Mouse (Mus musculus) olfactory bulb, adult 2 months (tissue): ENCODE data around the gene Acsl6. TPM values are rescaled to one million over a fixed set of nuclear protein-coding genes. Genes with fewer than 3 reads are reported as not detected.
"Not testable (repeated sequence)": the region's sequence is repeated elsewhere in the genome, so short reads cannot be mapped to it uniquely, and the experiment has no call there.

Source experiments
- H3K27ac ChIP-seq: fragments of 200-500 bp; 2 replicates; pipeline ENCODE4 v1.5.1; 2012; ENCODE audit warnings: low read depth, low read length; ENCODE audit not compliant: insufficient read depth
- H3K4me1 ChIP-seq: fragments of 200-500 bp; 2 replicates; pipeline ENCODE4 v1.6.1; 2012; ENCODE audit warnings: low read length; ENCODE audit not compliant: control insufficient read depth, insufficient read depth
- H3K4me3 ChIP-seq: fragments of 200-500 bp; 2 replicates; pipeline ENCODE4 v1.5.1; 2012; ENCODE audit warnings: mild to moderate bottlenecking, low read depth, low read length, moderate library complexity; ENCODE audit not compliant: insufficient read depth
- CTCF ChIP-seq: fragments of 200-500 bp; IDR thresholded peaks from 2 replicates; pipeline ENCODE4 v1.5.1; 2012; ENCODE audit warnings: low read depth, mild to moderate bottlenecking, low read length, moderate library complexity; ENCODE audit not compliant: insufficient read depth
- POLR2A ChIP-seq: fragments of 200-500 bp; IDR thresholded peaks from 2 replicates; pipeline ENCODE4 v1.6.1; 2012; ENCODE audit warnings: mild to moderate bottlenecking, low read depth, low read length, moderate library complexity; ENCODE audit not compliant: insufficient read depth
- WGBS: fragments of 180-500 bp; shearing (Covaris S2); methylation state at CpG from one replicate; pipeline ENCODE4 v1.1.7; 2018; 5-methylcytosine and 5-hydroxymethylcytosine counted together
- polyA plus RNA-seq: library from polyadenylated mRNA; stranded (reverse); fragments of >200 nt; gene quantifications from 2 replicates; pipeline ENCODE4 v1.2.4, GENCODE M21; 2012; ENCODE audit warnings: low replicate concordance; ENCODE audit not compliant: missing spikeins, insufficient read depth, insufficient read length

Acsl6 gene
- polyA plus RNA-seq, 1 experiment = 91.1 TPM

DNA sequence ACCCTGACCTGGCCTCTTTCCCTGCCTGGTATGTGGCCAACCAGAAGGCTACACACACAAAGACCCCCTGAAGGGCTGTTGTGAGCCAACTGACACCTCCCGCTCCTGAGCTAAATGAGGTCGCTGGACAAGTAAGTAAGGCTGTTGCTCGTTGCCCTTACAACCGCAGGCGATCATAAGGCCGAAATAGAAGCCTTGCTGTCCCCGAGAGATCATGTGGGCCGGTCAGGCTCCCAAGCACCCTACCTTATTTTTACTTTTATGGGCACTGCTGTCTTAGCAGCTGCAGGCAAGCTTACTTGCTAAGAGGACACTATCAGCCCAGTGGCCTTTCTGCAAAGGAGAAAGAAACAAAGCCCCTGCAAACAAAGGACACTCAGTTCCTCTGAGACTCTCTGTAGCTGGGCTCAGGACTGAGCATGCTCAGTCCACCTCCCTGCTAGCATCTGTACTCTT is 49.6 kb downstream of the Acsl6 start:
- WGBS = 30% methylated on average over 8 of the region's 8 CpGs
- Histone ChIP-seq H3K27ac (no peak overlapping the region), H3K4me1 (peaks cover 3% of the 10 kb centered on the region), H3K4me3 (no peak overlapping the region)
- no peak for TF ChIP-seq POLR2A
- no peak for TF ChIP-seq CTCF

DNA sequence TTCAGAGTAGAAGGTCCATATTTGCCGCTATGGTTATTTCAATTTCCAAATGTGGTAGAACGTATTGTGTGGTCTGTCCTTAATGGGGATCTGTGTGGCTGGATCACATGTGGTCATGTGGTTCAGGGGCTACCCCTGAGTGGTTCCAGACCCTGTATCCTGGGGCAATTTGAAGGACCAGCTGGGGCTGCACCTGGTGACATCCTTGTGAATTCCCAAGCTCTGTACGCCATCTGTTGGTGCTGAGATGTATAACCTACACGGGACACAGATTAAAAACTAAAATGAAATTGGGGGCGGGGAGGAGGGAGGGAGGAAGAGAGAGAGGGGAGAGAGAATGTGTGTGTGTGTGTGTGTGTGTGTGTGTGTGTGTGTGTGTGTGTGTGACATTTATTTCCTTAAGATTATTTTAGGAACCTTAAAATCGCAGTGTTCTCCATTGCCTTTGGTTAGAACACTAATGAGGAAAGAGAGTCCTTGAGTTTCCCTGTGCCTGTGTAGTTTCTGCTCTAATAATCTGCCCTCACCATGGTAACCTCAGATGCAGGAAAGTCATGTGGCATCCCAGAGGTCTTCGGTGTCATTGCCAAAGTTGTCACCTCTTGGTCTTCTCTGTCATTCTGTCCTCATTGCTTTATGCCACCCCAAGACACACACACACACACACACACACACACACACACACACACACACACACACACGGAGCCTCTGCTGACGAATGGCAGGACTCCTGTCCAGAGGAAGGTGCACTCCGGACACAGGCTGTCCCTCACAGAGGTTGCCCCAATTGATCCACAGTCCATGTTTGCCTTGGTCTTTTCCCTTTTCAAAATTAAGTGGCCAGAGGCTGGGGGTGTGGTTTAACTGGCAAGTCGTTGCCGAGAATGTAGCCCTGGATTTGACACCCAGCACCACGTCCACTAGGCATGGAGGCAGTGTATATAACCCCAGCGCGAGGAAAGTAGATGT is 51.3 kb downstream of the Acsl6 start:
- peaks cover 1% of the 10 kb centered on the region for H3K4me1 ChIP-seq
- H3K4me3 ChIP-seq = no peak overlapping the region
- 43% methylated on average over 15 of the region's 15 CpGs for WGBS
- H3K27ac ChIP-seq = no peak overlapping the region
- peak; percentile 43; the same call in 1 of the 2 replicates for TF ChIP-seq CTCF
- no peak for TF ChIP-seq POLR2A

DNA sequence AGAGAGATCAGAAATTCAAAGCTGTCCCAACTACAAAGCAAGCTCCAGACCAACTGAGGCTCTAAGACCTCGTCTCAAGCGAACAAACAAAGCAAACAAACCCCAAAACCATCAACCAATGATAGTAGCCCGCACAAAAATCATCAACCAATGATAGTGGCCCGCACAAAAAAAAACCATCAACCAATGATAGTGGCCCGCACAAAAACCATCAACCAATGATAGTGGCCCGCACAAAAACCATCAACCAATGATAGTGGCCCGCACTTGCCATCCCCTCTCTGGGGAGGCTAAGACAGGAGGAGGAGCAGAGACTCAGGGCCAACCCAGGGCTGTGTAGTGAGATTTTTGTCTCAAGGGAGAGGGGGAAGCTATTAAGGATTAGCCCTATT is 52.0 kb downstream of the Acsl6 start:
- TF ChIP-seq POLR2A (no peak), CTCF (no peak)
- WGBS = 84% methylated on average over 7 of the region's 7 CpGs
- Histone ChIP-seq H3K4me1 (no peaks in the 10 kb centered on the region; the same call in 1 of the 2 replicates), H3K4me3 (no peak overlapping the region), H3K27ac (no peak overlapping the region)

DNA sequence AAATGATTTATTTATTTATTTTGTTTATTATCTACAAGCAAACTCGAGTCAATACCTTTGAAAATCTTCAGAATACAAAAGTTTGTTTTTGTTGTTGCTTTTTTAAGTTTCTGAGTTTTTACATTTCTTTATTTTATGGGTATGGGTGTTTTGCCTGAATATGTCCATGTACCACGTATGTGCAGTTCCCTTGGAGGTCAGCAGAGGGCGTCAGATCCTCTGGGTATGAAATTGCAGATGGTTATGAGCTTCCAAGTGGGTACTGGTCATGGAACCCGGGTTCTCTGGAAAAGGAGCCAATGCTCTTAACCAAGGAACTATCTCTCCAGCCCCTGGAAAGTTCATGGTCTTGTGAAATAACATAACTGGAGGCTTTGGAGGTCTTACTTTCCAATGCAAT is 53.1 kb downstream of the Acsl6 start:
- WGBS = 69% methylated on average over 4 of the region's 4 CpGs
- Histone ChIP-seq H3K4me1 (no peaks in the 10 kb centered on the region; the same call in 1 of the 2 replicates), H3K27ac (no peak overlapping the region), H3K4me3 (no peak overlapping the region)
- TF ChIP-seq POLR2A (no peak), CTCF (no peak)

DNA sequence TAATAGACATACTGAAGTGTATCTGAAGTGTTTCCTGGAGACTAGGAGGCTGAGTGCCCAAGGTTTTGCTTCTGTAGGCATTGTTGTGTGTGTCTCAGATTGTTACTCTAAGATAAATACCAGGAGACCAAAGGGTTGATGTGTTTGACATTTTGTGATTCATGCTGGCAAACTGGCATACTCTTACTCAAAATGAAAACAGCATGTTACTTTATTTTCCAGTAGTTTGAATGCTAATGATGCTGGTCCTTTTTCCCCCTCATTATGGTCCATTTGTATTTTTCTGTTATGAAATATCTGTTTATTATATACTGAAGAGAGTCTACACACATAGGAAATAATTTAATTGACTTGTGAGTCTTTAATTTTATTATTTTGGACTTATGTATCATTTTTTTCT is 69.0 kb downstream of the Acsl6 start:
- H3K4me3 ChIP-seq = no peak overlapping the region
- TF ChIP-seq CTCF (no peak), POLR2A (no peak)
- H3K27ac ChIP-seq = no peak overlapping the region
- no peaks in the 10 kb centered on the region for H3K4me1 ChIP-seq

DNA sequence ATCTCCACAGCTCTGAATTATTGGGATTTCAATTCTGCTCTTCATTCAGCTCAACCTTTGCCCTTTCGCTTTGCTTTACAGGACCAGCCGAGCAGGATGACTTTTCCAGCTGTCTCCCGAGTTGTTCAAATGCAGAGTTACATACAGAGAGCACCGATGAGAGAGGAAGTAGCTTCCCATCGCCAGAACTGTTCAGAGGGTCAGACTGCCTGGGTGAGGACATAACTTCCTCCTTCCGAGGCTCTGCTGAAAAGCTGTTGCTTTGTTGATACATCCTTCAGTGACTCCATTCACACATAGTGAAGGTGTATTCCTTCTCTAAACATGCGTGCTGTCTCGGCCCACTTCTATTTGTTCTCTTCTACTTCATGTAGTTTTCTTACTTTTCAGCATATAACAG is 86.8 kb downstream of the Acsl6 start:
- 75% methylated on average over 8 of the region's 8 CpGs for WGBS
- no peaks in the 10 kb centered on the region for H3K4me1 ChIP-seq
- H3K4me3 ChIP-seq = no peak overlapping the region
- TF ChIP-seq CTCF (no peak), POLR2A (no peak)
- H3K27ac ChIP-seq = no peak overlapping the region

DNA sequence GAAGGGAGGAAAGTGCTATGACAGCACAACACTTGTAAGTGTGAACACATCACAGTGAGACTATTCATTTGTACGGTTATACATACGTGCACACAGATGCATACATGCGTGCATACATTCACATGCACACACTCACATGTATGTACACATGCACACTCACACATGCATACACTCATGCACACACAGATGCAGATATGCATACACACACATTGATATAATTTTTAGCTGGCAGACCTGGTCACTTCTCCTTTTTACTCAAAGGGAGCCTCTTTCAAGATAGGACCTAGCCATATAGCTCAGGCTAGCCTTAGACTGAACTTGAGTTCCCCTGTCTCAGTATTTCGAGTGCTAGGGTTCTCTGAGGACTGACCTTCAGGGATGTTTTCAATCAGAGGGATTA is 87.7 kb downstream of the Acsl6 start:
- Histone ChIP-seq H3K27ac (no peak overlapping the region), H3K4me3 (no peak overlapping the region), H3K4me1 (no peaks in the 10 kb centered on the region)
- 88% methylated on average over 4 of the region's 4 CpGs for WGBS
- TF ChIP-seq POLR2A (no peak), CTCF (no peak)

DNA sequence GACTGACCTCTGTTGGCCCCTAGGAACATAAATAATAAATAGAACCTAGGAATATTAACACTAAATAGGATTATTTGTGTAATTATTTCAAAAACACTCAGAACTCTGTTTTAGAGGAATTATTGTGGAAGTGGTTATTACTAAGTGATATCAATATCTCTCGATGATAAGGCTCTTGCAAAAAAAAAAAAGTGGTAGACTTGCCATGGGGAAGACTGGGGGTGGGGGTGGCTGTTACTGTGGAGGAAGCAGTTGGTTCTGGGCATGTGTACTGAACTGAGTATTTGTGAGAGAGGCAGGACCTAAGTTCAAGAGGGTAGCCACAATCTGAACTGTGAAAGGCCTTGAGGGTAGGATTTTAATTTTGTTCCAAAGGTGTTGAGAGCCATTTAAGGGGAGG is 93.1 kb downstream of the Acsl6 start:
- H3K27ac ChIP-seq = no peak overlapping the region
- no peak overlapping the region for H3K4me3 ChIP-seq
- no peaks in the 10 kb centered on the region for H3K4me1 ChIP-seq
- 92% methylated on average over 1 of the region's 1 CpGs for WGBS
- TF ChIP-seq POLR2A (no peak), CTCF (no peak)

DNA sequence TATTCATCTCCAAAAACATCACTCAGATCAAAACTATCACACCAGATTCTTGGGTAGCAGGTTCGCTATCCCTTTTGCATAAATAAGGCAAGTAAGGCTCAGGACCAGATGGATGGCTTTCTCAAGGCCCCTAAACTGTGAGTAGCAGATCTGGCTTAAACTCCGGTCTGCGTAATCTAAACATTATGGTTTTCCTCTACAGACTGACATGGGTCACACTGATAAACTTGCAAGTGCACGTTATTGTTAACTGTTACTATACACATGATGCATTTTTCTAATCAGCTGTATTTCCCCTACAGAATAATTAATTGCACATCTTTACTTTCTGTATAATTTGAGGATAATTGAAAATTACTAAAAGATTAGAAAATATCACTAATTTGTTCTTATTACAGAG is 94.5 kb downstream of the Acsl6 start:
- Histone ChIP-seq H3K4me1 (no peaks in the 10 kb centered on the region), H3K27ac (no peak overlapping the region), H3K4me3 (no peak overlapping the region)
- WGBS = 89% methylated on average over 4 of the region's 4 CpGs
- TF ChIP-seq CTCF (no peak), POLR2A (no peak)

DNA sequence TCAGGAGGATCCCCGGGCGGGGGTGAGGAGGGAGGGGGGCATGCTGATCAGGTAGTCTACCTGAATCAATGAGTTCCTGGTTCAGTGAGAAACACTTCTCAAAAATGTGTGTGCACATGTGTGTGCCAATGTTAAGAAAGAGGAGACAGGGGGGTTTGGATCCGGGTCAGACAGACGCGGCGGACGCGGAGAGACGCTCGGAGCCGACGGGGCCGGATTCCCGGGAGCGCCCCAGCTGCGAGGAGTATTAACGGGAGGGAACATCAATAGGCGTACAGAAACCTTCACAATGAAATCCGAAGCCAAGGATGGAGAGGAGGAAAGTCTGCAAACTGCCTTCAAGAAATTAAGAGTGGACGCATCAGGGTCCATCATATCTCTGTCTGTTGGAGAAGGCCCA is 97.2 kb downstream of the Acsl6 start:
- 93% methylated on average over 20 of the region's 20 CpGs for WGBS
- not testable (repeated sequence) for H3K4me1 ChIP-seq, H3K4me3 ChIP-seq, H3K27ac ChIP-seq
